Mouse (Mus musculus): ENCODE results near the gene Podxl2.

Gene Podxl2

DNA sequence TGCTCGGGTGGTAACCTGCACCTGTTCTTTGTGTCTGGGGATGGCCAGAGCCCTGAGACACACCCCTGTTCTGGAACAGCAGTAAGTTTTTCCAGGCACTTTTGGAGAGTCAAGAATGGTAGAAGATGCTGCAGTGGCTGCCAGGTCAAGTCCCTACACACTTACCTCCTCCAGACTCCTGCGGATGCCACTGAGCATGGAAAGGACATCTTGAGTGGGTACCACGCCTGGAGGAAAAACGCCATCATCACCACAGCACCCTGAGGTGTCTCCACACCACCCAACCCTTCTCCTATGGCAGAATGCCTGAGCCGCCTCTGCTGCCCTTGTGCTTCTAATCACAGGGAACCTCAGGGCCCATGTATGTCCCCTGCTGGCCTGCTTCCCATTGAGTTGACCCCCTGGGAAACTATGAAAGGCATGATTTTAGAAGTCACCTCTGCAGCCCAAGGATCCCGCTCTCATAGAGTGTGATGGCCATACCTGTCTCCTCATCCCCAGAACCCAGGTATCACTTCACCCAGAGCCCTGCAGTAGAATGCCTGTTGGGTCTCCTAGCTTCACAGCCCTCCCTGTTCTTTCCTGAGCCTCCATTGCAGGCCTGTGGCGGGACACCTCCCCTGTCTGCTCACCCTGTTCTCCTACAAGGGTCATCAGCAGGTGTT, 29.8 kb downstream of the Podxl2 start:
- no peak for DNase-seq (ENCODE audit: low read depth, low spot score)

DNA sequence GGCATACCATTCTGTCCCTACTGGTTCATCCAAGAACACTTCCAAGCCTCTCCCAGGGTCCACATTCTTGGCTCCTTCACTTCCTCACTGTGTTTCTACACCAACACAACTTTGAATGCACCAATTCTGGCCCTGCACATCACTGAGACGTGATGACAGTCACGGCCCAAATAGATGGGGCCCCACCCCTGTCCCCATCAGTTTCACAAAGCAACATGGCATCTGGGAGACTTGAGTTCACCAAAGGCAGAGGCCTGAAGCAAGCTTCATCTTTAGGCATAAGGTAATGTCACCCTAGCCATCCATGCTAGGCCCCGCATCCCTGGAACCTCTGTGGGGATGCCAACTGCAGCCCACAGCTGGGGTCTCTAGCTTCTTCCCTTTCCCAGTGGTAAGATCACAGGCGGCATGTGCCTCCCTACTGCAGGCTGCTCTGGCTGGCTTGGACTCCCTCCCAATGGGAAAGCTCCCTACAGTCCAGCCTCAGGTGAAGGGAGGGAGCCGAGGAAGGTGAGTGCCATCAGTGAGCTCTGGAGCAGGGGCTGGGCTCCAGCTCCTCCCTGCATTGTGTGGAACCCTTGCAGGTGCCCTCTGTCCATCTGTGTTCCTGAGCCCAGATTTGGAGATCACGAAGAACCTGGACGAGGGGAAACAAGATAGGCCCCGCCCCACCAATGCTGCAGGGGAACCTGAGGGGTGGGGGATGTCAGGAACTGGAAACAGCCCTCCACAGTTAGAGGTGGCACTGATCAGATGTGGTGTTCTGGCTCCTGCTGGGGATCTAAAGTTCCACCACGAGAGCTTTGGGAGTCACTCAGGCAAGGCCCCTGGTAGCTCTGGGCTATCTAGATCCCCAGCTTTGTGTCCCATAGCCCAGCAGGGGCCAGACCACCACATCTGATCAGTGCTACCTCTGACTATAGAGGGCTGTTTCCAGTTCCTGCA, 30.8 kb downstream of the Podxl2 start:
- DNase-seq (ENCODE audit: low read depth, low spot score): no peak

DNA sequence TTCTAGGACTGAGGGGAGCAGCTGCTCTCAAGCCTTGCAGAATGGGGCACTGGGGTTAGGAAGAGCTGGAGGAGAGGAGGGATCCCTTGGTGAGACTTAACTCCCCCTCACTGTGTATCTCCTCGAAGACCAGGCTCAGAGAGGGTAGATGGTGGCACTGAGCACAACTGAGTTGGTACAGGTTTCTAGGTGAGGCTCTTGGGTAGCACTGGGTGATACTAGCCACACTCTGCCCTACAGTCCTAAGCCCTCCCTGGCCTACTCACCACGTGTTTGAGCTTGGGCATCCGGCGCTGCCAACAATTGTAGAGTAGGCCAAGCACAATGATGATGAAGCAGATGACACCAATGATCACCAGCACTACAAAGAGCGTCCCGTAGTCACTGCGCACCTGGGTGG, 31.6 kb downstream of the Podxl2 start:
- DNase-seq (ENCODE audit: low read depth, low spot score): no peak

DNA sequence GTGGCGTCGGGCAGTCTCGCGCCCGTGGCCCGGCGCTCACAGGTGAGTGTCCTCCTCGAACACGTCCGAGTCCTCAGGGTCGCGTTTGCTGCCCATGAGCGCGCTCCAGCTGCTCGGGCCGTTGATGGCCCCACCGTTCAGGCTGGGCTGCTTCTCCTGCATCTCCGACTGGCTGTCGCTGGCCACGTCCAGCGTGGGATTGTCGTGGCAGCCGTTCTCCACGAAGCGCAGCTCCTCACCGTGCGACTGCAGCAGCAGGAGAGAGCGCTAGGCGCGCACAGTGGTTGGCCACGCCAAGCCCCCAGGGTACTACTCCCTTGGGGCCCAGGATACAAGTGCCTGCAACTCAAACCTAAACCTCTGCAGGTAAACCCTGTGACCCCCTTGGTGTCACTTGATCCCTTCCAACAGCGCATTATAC, 32.1 kb downstream of the Podxl2 start:
- DNase-seq (ENCODE audit: low read depth, low spot score): no peak

DNA sequence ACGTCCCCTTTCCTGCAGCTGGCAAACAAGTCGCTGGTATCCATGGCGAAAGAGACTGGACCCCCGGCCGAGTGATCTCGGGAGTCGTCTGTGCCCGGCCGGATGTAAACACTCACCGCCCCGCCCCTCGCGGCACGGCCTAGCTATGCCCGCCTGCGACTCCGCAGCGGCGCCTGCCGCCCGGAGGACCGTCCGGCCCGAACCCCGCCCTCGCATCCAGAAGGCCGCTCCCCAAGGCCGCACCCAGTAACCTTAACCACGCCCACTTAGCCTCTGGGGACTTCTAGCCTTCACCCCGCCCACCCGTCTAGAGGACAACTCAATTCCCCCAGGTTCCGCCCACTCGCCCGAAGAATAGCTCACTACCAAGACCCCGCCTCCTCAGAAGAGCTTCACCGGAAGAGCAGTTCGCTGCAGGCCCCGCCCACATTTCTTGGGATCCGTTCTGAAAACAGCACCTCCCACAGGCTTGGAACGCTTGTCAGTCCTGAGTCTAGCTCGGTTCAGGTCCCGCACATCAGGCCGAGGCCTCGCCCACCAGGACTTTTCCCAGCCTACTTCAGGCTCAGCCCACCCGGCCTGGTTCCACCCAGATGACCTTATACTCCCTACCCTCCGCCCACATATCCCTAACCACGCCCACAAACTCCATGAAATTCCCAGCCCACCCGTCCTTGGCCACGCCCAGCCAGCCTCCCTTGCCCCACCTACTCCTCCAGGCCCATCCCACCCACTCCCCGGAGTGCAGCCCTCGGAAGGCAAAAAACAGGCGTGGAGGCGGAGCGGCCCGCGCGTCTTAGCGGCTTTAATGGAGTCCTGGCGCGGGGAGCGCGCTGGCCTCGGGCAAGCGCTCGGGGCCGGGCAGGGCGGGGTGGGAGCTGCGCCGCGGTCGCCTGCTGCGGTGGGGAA, 32.8 kb downstream of the Podxl2 start, which contains the start of gene Abtb1:
Abtb1 (minus strand) TSS at position 204 of the 909 bp plus-strand sequence.
- peak; percentile 98 for DNase-seq (ENCODE audit: low read depth, low spot score)

DNA sequence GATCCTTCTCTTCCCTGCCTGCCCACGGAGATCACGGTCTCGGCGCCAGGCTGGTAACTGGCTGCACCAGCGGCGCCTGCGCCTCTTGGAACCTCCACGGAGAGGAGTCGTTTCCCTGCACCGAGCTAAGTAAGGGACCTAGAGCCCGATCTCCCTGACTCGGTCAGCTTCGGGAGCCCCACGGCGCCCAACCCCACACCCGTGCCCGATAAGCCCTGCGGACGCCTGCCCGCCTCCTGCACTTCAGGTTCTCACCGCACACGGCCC, 33.4 kb downstream of the Podxl2 start:
- DNase-seq (ENCODE audit: low read depth, low spot score): no peak

DNA sequence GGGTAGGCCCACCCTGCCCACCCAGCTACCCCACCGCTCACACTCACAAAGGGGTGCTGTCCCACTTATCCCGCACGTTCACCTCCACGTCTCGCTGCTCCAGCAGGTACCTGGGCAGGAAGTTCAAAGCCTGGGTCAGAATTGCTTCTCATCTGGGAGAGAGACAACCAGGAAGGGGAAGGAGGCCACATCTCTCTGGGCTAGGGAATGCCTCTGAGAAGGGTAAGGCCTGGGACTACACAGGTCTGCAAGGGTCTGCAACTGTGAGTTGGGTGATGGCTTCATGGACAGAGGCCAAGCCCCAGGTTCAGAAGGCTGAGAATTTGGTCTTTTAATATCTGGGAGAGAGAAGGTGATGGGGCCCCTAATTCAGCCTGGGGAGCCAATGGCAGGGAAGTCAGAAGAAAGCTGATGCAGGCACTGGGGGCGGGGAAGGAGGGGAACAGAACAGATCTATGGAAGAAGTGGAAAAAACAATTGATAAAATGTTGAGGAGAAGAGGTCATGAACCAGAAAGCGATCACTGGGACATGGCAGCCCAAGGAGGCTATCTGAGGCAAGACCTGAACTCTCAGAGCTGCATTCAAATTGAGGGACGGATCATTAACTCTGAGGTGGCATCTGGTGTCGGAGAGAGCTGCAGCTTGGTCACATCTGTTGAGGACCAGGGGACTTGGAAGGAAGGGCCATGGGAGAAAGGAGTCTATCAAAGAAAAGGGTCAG, 33.9 kb downstream of the Podxl2 start:
- DNase-seq (ENCODE audit: low read depth, low spot score): no peak

DNA sequence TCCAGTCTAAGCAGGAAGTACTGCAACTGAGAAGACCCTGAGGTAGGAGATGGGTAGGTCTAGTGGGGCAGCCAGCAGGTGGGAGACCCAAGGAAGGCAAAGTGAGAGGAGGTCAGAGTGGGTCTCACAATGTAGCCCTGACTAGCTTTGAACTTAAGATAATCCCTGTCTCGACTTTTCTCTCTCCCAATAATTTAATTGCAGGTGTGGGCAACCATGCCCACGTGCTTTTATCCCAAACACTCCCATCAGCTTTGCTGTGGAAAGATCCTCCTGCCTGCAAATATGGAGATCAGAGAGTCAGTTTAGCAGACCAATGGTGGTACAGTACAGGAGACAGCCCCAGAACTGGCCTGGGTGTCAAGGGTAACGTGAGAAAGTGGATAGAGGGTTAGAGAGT, 34.6 kb downstream of the Podxl2 start:
- DNase-seq (ENCODE audit: low read depth, low spot score): no peak

DNA sequence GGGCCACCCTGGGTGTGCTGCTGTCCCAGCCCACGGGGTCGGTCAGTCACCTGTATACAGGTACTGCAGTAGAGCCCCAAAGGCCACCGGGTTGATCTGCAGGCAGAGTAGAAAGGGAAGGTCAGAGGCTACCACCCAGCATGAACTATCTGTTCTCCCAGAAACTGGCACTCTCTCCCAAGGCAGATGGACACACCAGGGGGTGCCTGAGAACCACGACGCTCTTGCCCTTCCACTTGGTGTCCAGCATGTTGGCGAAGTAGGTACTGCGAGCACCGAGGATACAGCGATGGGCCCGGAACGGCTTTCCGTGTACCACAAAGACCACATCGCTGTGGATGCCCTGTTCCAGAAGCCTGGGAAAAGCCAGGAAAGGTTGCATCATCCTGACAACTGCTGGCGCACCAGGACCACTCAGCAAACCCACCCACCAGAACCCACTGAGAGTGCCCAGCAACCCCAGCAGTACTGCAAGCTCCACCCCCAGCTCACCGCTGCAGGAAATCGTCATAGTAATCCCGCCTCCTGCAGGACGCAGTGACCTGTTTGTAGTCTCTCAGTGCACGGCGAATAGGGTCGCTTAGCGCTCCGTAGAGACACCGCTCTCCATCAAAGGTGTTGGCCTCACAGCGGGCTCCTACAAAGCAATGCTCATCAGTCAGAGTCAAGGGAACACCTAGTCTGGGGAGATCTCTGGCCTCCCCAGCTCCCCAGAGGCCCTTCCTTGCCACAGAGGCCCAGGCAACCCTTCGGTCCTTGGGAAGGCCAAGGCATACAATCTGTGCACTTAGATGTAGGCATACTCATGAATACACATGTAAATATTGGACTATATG, 35.5 kb downstream of the Podxl2 start:
- DNase-seq (ENCODE audit: low read depth, low spot score): no peak

DNA sequence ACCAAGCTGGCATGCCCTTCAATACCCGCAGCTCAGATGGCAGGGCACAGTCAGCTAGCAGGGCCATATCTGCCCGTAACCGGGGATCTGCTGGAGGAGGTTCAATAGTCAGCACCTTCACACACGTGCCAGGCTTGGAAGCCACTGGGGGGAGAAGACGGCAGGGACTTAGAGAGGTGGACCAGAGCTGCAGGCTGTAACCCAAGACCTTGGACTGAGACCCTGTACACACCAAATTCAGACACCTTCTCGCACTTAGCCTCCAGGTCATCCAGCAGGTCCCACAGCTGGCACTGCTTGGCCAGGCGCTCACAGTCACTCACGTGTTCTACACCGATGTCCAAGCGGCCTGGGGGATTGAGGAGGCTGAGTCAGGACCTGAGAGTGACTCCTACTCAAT, 36.2 kb downstream of the Podxl2 start:
- no peak for DNase-seq (ENCODE audit: low read depth, low spot score)

DNA sequence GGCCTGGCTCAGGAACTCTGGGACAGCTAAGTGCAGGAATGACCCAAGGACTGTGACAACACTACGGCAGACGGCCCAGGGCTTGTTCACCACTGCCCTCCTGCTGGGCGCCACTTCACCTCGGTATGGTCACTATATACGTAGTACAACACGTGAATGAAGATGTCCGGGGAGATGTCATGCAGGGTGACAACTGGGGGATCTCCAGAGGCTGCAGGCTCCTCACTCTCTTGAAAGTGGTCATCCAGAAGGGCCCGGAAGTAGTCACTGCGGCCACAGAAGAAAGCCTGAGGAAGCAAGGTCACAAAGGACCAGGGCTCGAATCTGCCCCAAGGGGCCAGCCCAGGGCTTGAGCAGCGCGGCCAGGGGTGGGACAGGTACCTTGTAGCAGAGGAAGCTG, 36.8 kb downstream of the Podxl2 start:
- DNase-seq (ENCODE audit: low read depth, low spot score): no peak

DNA sequence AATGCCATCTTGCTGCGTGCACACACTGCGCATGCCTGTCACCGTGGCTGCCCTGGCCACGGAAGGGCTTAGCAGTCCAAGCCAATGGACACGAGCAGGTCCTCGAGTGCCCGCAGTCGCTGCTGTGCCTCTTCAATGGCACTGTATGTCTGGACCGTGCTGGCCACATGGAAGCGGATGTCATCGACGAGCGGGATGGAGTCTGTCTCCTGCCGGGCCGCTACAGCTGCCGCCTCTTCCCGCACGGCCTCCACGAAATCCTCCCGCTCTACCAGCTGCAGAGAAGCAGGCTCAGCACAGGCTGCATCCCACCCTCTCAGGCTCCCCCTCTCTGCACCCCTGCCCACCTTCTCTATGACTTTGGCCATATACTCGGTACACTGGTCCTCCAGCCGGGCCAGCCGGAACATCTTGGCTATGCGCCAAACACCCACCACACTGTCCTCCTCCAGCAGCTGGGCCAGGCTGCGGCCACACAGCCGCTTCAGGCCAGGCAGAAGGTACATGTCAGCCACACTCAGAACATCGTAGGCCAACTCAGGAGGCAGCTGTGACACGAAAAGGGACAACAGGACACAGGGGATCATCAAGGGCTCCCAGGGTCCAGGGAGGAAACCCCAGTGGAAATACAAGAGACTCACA, 38.5 kb downstream of the Podxl2 start:
- DNase-seq (ENCODE audit: low read depth, low spot score): no peak

DNA sequence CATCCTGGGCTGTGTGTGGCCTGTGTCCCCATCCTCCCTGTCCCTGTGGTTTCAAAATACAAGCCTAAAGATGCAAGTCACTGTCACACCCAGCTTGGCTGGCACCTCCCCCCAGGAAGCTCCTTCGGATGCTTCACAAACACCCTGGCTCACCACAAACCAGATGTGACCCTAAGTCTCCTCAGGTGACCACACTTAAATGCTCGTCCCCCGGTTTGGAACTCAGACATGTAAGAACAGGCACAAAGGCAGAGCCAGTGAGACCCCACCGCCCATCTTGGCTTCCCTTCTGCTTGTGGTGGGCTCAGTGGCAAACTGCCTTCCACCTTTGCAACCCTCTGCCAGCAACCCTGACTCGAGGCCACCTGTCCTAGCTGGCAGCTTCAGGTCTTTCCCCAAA, 39.8 kb downstream of the Podxl2 start:
- DNase-seq (ENCODE audit: low read depth, low spot score): no peak

DNA sequence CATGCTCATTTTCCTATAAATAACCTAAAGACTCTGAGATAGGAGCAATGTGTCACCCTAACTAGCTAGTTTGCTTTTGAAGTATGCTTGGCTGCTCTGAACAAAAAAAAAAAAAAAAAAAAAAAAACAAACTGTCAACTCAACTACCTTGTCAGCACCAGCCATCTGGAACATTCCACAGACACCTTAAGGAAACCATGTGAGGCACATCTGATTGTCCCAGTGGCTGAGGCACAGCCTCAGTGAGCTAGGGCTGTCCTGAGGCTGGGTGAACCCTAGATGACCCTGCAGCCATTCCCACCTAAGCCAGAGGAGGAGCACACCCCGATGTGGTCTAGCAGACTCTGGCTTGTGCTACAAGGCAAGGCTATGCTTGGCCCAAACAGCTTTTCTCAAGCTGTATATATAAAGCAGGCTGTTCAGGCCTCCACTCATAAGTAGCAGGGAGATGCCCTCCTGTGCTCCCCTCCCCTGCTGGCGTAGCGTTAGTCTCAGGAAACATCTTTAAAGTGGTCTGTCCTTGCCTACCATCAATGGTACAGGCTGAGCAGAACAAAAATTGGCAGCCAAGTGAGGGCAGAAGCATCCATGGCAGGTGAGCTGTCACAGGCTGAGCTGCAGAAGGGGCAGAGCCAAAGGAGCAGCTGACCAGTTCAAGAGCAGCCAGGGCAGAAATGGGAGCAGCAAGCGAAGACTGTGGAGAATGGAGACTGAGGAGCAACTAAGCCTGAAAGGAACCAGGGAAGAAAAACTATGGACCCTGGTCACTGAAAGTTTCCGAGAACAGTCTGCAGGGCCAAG, 41.3 kb downstream of the Podxl2 start:
- no peak for DNase-seq (ENCODE audit: low read depth, low spot score)

DNA sequence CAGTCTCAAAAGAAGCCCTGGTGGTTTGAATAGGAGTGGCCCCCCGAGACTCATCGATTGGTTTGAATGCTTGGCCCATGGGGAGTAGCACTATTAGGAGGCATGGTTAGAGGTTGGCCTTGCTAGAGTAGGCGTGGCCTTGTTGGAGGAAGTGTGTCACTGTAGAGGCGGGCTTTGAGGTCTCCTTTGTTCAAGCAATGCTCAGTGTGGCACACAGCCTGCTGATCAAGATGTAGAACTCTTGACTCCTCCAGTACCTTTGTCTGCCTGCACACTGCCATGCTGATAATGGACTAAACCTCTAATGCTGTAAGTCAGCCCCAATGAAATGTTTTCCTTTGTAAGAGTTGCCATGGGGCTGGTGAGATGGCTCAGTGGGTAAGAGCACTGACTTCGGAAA, 42.2 kb downstream of the Podxl2 start:
- no peak for DNase-seq (ENCODE audit: low read depth, low spot score)

DNA sequence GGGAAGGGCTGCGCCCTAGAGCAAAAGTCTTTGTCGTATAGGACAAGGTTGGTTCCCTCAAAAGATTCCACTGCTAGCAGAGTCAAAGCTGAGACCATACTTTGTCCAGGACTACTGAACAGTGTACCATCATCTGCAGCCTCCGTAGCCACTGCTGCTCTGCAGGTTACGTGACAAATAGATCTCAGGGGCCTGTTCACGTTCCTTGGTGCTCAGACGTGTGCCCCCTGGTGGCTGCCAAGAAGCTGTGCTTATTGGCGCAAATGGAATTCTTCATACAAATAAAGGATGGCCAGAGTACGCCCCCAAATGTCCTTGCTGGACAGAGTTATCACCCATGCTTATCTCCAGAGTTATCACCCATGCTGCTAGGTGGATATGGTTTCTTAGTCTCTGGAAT, 43.4 kb downstream of the Podxl2 start:
- peak; percentile 76 for DNase-seq (ENCODE audit: low read depth, low spot score)

DNA sequence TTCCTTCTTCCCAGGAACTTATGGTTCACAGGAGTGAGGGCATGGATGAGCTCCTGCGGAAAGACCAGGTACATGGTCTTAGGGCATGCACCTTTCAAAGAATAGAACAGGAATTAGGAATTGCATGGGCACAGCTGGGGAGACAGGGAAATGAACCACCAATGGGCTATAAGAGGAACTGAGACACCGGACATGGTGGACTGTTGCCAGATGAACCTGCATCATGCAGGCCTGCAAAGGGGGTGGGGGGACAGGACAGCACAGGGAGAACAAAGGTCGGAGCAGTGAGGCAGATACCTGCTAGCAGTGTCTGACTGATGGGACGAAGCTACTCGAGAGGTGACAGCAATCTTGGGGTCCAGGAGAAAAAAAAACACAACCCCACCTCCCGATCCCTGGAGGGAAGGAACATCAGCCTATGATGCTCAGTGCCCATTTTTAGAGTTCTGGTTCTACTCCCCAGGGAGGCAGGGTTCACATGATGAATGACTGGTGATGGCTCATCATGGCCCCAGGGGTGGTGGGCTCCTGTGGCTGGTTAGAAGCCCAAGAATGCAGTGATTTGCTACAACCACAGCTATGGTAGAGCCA, 44.6 kb downstream of the Podxl2 start:
- no peak for DNase-seq (ENCODE audit: low read depth, low spot score)

DNA sequence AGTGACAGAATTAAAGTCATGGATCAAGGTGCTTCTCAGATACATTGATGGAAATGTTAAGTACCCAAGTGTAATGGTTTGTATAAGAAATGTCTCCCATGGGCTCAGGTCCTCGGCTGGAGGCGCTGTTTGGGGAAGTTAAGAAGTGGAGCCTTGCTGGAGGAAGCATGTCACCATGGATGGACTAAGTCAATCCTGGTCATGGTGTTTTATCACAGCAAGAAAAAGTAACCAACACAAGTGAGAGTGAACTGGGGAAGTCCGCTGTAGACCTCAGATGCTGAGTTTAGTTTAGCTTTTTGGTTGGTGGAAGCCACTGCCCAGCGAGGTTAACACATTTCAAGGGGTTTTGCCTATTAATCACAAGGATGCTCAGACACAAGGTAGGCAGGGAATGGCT, 45.3 kb downstream of the Podxl2 start:
- no peak for DNase-seq (ENCODE audit: low read depth, low spot score)

Data from brain, embryonic 18.5 days (tissue).